Mouse (Mus musculus): Measurements from ENCODE around the gene Rap1gap2. TPM values are rescaled to one million over a fixed set of nuclear protein-coding genes. Genes with fewer than 3 reads are reported as not detected.

Rap1gap2 gene
- polyA plus RNA-seq, 1 experiment from 2014 or later = 1.4 TPM

GRCm38 (mm10) chr11:74512595-74512994, 98.1 kb downstream of the Rap1gap2 start:
- Histone ChIP-seq H3K9me3 (replicated peaks) (no peaks in the 10 kb centered on the region), H3K27me3 (replicated peaks) (0 out of 2 replicates have a peak, but pooled peaks cover 3% of the 10 kb centered on the region), H3K4me1 (peaks cover 7% of the 10 kb centered on the region; the same call in 1 of the 2 replicates), H3K27ac (no peak overlapping the region), H3K4me2 (no peak overlapping the region), H3K36me3 (no peaks in the 10 kb centered on the region), H3K9ac (no peak overlapping the region), H3K4me3 (no peak overlapping the region)
- ATAC-seq = no peak
- 75% methylated on average over 10 of the region's 10 CpGs for WGBS (ENCODE audit: insufficient replicate concordance)

GRCm38 (mm10) chr11:74506275-74506674, 104.4 kb downstream of the Rap1gap2 start:
- 78% methylated on average over 6 of the region's 6 CpGs for WGBS (ENCODE audit: insufficient replicate concordance)
- no peak overlapping the region for H3K4me3 ChIP-seq
- H3K4me2 ChIP-seq = no peak overlapping the region
- H3K27ac ChIP-seq = no peak overlapping the region
- ATAC-seq = no peak
- H3K27me3 ChIP-seq (replicated peaks) = no peaks in the 10 kb centered on the region
- H3K9me3 ChIP-seq (replicated peaks) = no peaks in the 10 kb centered on the region
- H3K9ac ChIP-seq = no peak overlapping the region
- no peaks in the 10 kb centered on the region for H3K36me3 ChIP-seq
- H3K4me1 ChIP-seq = no peaks in the 10 kb centered on the region

GRCm38 (mm10) chr11:74502485-74502884, 108.2 kb downstream of the Rap1gap2 start:
- H3K36me3 ChIP-seq = no peaks in the 10 kb centered on the region
- H3K4me3 ChIP-seq = no peak overlapping the region
- no peaks in the 10 kb centered on the region for H3K27me3 ChIP-seq (replicated peaks)
- no peak overlapping the region for H3K27ac ChIP-seq
- ATAC-seq = no peak
- H3K4me2 ChIP-seq = no peak overlapping the region
- 73% methylated on average over 8 of the region's 8 CpGs for WGBS (ENCODE audit: insufficient replicate concordance)
- no peaks in the 10 kb centered on the region for H3K4me1 ChIP-seq
- no peaks in the 10 kb centered on the region for H3K9me3 ChIP-seq (replicated peaks)
- H3K9ac ChIP-seq = no peak overlapping the region

GRCm38 (mm10) chr11:74501989-74502388, 108.7 kb downstream of the Rap1gap2 start:
- Histone ChIP-seq H3K27ac (no peak overlapping the region), H3K36me3 (no peaks in the 10 kb centered on the region), H3K9ac (no peak overlapping the region), H3K4me1 (peaks cover 2% of the 10 kb centered on the region; the same call in 1 of the 2 replicates), H3K4me2 (no peak overlapping the region), H3K4me3 (no peak overlapping the region), H3K27me3 (replicated peaks) (no peaks in the 10 kb centered on the region), H3K9me3 (replicated peaks) (no peaks in the 10 kb centered on the region)
- ATAC-seq = no peak

GRCm38 (mm10) chr11:74501061-74501460, 109.7 kb downstream of the Rap1gap2 start:
- H3K27me3 ChIP-seq (replicated peaks) = no peaks in the 10 kb centered on the region
- H3K4me2 ChIP-seq = no peak overlapping the region
- no peak overlapping the region for H3K27ac ChIP-seq
- H3K36me3 ChIP-seq = no peaks in the 10 kb centered on the region
- no peak for ATAC-seq
- no peak overlapping the region for H3K9ac ChIP-seq
- H3K9me3 ChIP-seq (replicated peaks) = no peaks in the 10 kb centered on the region
- peaks cover 7% of the 10 kb centered on the region; the same call in 1 of the 2 replicates for H3K4me1 ChIP-seq
- 51% methylated on average over 3 of the region's 3 CpGs for WGBS (ENCODE audit: insufficient replicate concordance)
- H3K4me3 ChIP-seq = no peak overlapping the region

- Histone ChIP-seq H3K9ac (no peak overlapping the region), H3K36me3 (no peaks in the 10 kb centered on the region), H3K27me3 (replicated peaks) (no peaks in the 10 kb centered on the region), H3K4me1 (peaks cover 7% of the 10 kb centered on the region; the same call in 1 of the 2 replicates), H3K9me3 (replicated peaks) (no peaks in the 10 kb centered on the region), H3K27ac (no peak overlapping the region), H3K4me3 (no peak overlapping the region), H3K4me2 (no peak overlapping the region)
- WGBS (ENCODE audit: insufficient replicate concordance) = 57% methylated on average over 8 of the region's 8 CpGs
- no peak for ATAC-seq
These were observed 111.1 kb downstream of the Rap1gap2 start for GRCm38 (mm10) chr11:74499521-74500099.

GRCm38 (mm10) chr11:74499058-74499457, 111.7 kb downstream of the Rap1gap2 start:
- H3K27me3 ChIP-seq (replicated peaks) = peaks cover 2% of the 10 kb centered on the region; the same call in 1 of the 2 replicates
- no peak for ATAC-seq
- no peaks in the 10 kb centered on the region for H3K36me3 ChIP-seq
- H3K9me3 ChIP-seq (replicated peaks) = no peaks in the 10 kb centered on the region
- no peak overlapping the region for H3K27ac ChIP-seq
- H3K9ac ChIP-seq = no peak overlapping the region
- H3K4me3 ChIP-seq = no peak overlapping the region
- WGBS (ENCODE audit: insufficient replicate concordance) = 57% methylated on average over 3 of the region's 3 CpGs
- H3K4me2 ChIP-seq = no peak overlapping the region
- H3K4me1 ChIP-seq = peaks cover 11% of the 10 kb centered on the region

GRCm38 (mm10) chr11:74496581-74496980, 114.1 kb downstream of the Rap1gap2 start:
- H3K4me3 ChIP-seq = no peak overlapping the region
- no peak for ATAC-seq
- H3K36me3 ChIP-seq = no peaks in the 10 kb centered on the region
- H3K9me3 ChIP-seq (replicated peaks) = no peaks in the 10 kb centered on the region
- no peak overlapping the region for H3K4me2 ChIP-seq
- peaks cover 6% of the 10 kb centered on the region; the same call in 1 of the 2 replicates for H3K27me3 ChIP-seq (replicated peaks)
- H3K4me1 ChIP-seq = peaks cover 21% of the 10 kb centered on the region
- 80% methylated on average over 3 of the region's 3 CpGs for WGBS (ENCODE audit: insufficient replicate concordance)
- no peak overlapping the region for H3K9ac ChIP-seq
- no peak overlapping the region for H3K27ac ChIP-seq

- Histone ChIP-seq H3K9me3 (replicated peaks) (no peaks in the 10 kb centered on the region), H3K27ac (no peak overlapping the region), H3K9ac (no peak overlapping the region), H3K27me3 (replicated peaks) (peaks cover 6% of the 10 kb centered on the region; the same call in 1 of the 2 replicates), H3K4me1 (peaks cover 22% of the 10 kb centered on the region), H3K4me2 (no peak overlapping the region), H3K36me3 (no peaks in the 10 kb centered on the region), H3K4me3 (no peak overlapping the region)
- WGBS (ENCODE audit: insufficient replicate concordance) = 31% methylated on average over 8 of the region's 8 CpGs
- ATAC-seq = no peak
These were observed 116.8 kb downstream of the Rap1gap2 start for GRCm38 (mm10) chr11:74493936-74494335.

GRCm38 (mm10) chr11:74493172-74493862, 117.4 kb downstream of the Rap1gap2 start:
- H3K4me3 ChIP-seq = no peak overlapping the region
- no peak overlapping the region for H3K4me2 ChIP-seq
- no peak overlapping the region for H3K9ac ChIP-seq
- no peaks in the 10 kb centered on the region for H3K9me3 ChIP-seq (replicated peaks)
- H3K27me3 ChIP-seq (replicated peaks) = peaks cover 6% of the 10 kb centered on the region; the same call in 1 of the 2 replicates
- no peaks in the 10 kb centered on the region for H3K36me3 ChIP-seq
- peaks cover 28% of the 10 kb centered on the region for H3K4me1 ChIP-seq
- 29% methylated on average over 11 of the region's 11 CpGs for WGBS (ENCODE audit: insufficient replicate concordance)
- ATAC-seq = no peak
- no peak overlapping the region for H3K27ac ChIP-seq

GRCm38 (mm10) chr11:74491130-74491529, 119.6 kb downstream of the Rap1gap2 start:
- no peaks in the 10 kb centered on the region for H3K36me3 ChIP-seq
- H3K9me3 ChIP-seq (replicated peaks) = no peaks in the 10 kb centered on the region
- ATAC-seq = no peak
- peaks cover 31% of the 10 kb centered on the region for H3K4me1 ChIP-seq
- no peak overlapping the region for H3K4me3 ChIP-seq
- no peak overlapping the region for H3K9ac ChIP-seq
- H3K27me3 ChIP-seq (replicated peaks) = peaks cover 6% of the 10 kb centered on the region; the same call in 1 of the 2 replicates
- WGBS (ENCODE audit: insufficient replicate concordance) = 42% methylated on average over 4 of the region's 4 CpGs
- H3K27ac ChIP-seq = no peak overlapping the region
- H3K4me2 ChIP-seq = no peak overlapping the region

GRCm38 (mm10) chr11:74489239-74489638, 121.5 kb downstream of the Rap1gap2 start:
- peaks cover 5% of the 10 kb centered on the region; the same call in 1 of the 2 replicates for H3K27me3 ChIP-seq (replicated peaks)
- no peak overlapping the region for H3K4me3 ChIP-seq
- no peaks in the 10 kb centered on the region for H3K36me3 ChIP-seq
- ATAC-seq = no peak
- 60% methylated on average over 5 of the region's 5 CpGs for WGBS (ENCODE audit: insufficient replicate concordance)
- H3K9me3 ChIP-seq (replicated peaks) = no peaks in the 10 kb centered on the region
- H3K4me1 ChIP-seq = peaks cover 29% of the 10 kb centered on the region
- H3K4me2 ChIP-seq = no peak overlapping the region
- no peak overlapping the region for H3K27ac ChIP-seq
- no peak overlapping the region for H3K9ac ChIP-seq
